ENCODE assay signal across 8 mouse cellular contexts in the genomic region with DNA sequence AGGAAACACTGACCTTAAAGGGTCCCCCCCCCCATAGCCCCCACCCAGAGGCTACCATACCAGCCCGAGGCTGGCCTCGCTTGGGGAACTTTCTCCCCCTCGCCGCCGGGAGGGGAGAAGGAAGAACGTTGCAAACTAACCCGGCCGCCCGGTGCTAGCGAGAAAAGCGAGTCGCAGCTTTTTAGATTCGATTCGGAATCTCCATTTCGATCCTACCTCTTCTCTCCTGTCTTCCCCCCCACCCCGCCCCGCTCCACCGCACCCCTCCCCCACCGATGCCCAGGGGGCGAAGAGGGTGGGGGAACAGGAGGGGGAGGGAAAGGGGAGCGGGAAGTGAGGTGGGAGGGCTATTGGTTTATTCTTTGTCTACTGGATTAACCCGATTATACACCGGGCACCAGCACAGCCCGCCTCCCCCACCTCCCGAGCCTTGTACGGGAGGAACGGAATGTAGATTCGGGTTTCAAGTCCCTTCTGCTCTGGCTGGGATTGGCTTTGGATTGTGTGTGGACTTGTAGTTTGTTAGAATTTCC. TPM values are rescaled to one million over a fixed set of nuclear protein-coding genes. Genes with fewer than 3 reads are reported as not detected.
DNase-seq lines count a peak whose midpoint lies in the region; ATAC-seq and TF ChIP-seq lines count a peak whose summit lies in the region.

No protein-coding gene starts in this region.

- peaks cover 13% of the 10 kb centered on the region for H3K4me1 ChIP-seq in erythroblast, embryonic 14.5 days (ENCODE audit: control insufficient read depth)
- H3K4me1 ChIP-seq in cortical plate, adult 2 months (ENCODE audit: control insufficient read depth, insufficient read depth, low read length): no peaks in the 10 kb centered on the region

- no peaks in the 10 kb centered on the region; the same call in 1 of the 2 replicates for H3K9me3 ChIP-seq in erythroblast, embryonic 14.5 days (ENCODE audit: control insufficient read depth, low read length)

- peak overlapping the region; percentile 83 for H3K27ac ChIP-seq in cortical plate, adult 2 months (ENCODE audit: insufficient read depth, low read length)

- H3K27me3 ChIP-seq in erythroblast, embryonic 14.5 days (ENCODE audit: control insufficient read depth): peaks cover 58% of the 10 kb centered on the region

- H3K4me3 ChIP-seq in erythroblast, embryonic 14.5 days (replicated peaks): peak overlapping the region; percentile 60
- H3K4me3 ChIP-seq in cortical plate, adult 2 months (ENCODE audit: insufficient read depth, low read length): peak overlapping the region; percentile 97

- ATAC-seq in erythroblast, adult 5-6 weeks (replicated peaks; ENCODE audit: low FRiP score, poor library complexity, severe bottlenecking): no peak

- peak; percentile 64 for DNase-seq in gastrocnemius, postnatal 10 days
- peak; percentile 24 for DNase-seq in induced T-regulatory cell, adult 2 months (ENCODE audit: low read depth)
- DNase-seq in left cerebral cortex, adult 9 months (ENCODE audit: low spot score in 2 of 2): peak; percentile 31 to 74
- peak; percentile 64 to 76 for DNase-seq in lung, postnatal 4 days
- DNase-seq in right cerebral cortex, postnatal 4 days: peak; percentile 69

- peaks cover 6% of the 10 kb centered on the region for H3K36me3 ChIP-seq in erythroblast, embryonic 14.5 days (ENCODE audit: control insufficient read depth)

- TF ChIP-seq CTCF in cortical plate, adult 2 months (IDR thresholded peaks at IDR 0.05; ENCODE audit: extremely low read depth, insufficient read depth, low read length): no peak

- 0 out of 2 replicates have a peak, but pooled peaks have one; percentile 21 for TF ChIP-seq POLR2A in cortical plate, adult 2 months (IDR thresholded peaks at IDR 0.05; ENCODE audit: extremely low read depth, insufficient read depth, low read length)

RNA-seq across cellular contexts. Expression of a gene that starts 1.0 kb away (rescaled TPM):
- 0.04 TPM in 1 of 2 replicates, not detected in the other for polyA plus RNA-seq in erythroblast, embryonic 14.5 days (2012)
- 2.5 and 3.7 TPM in 2 replicates for total RNA-seq in erythroblast, adult 5-6 weeks (2015; ENCODE audit: low replicate concordance)
- total RNA-seq in erythroblast, adult 5-6 weeks (2017; ENCODE audit: low replicate concordance): 1.8 and 2.8 TPM in 2 replicates
- 46.0 and 49.7 TPM in 2 replicates for polyA plus RNA-seq in cortical plate, adult 2 months (2012; rRNA removed)
- 10 to 100 TPM; 41.7 to 44.5 TPM for total RNA-seq in gastrocnemius, postnatal 10 days (2021)

Comparison
In these comparisons a context has a peak if more than half of its experiments do, and no peak if none do; other contexts are left out.
1. RNA of a gene that starts 1.0 kb away (total RNA-seq): 41.7 to 44.5 TPM in gastrocnemius, postnatal 10 days; 1.8 to 3.7 TPM in erythroblast, adult 5-6 weeks; every median in the first group is over 4 times any median in the second.
2. Peak in every context shown above with its lines, with median percentiles within 50 percentile points of each other: DNase-seq.